In the genomic region with DNA sequence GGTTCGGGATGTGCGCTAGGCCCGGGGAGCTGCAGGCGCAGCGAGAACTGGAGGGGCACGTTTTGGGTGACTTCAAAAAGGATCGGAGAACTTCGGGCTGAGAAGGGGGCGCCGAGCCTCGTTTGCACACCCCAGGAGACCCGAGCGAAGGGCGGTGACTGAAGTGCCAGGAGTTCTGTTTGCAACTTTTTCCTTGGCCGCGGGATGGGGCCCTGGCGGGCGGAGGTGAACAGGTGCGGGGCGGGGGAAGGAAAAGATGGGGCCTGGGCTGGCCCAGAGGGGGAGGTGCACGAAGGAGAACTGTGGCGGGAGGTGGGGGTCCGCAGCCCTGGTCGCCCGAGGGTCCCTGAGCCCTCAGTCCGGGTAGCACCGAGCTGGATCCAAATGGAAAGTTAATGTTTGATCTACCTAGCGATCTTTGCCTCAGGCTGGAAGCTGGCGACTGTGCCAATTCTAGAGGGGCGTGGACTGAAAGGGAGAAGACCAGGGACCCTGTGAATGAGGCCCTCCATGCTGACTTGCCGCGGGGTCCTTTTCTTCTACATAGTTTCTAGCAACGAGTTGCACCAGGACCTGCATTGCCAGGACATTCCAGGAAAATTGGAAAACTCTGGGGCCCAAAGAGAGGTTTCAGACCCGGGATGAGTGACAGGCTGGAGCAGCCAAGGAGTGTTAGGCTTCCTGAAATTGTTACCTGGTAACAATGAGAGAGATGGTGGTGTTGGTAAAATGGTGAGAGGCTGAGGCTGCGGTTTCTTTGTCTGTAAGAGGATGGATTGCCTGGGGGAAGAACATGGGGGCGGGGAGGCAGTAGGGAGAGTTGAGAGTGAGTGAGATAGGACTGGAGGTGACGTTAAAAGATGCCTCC, we compare ENCODE assay signal across 9 mouse cellular contexts. TPM values are rescaled to one million over a fixed set of nuclear protein-coding genes. Genes with fewer than 3 reads are reported as not detected.
DNase-seq lines count a peak whose midpoint lies in the region; ATAC-seq and TF ChIP-seq lines count a peak whose summit lies in the region.
"Had no signal": no experiment of that assay in that cellular context is flagged by ENCODE, and none has a peak within 500 bp of the region (broad histone marks: within the 10 kb centered on the region; RNA-seq: fewer than 3 reads in every experiment).

No protein-coding gene starts in this region.

- TF ChIP-seq CTCF in heart, adult 2 months (IDR thresholded peaks at IDR 0.05) = no peak
- no peak for TF ChIP-seq CTCF in left cerebral cortex, adult 2 months (IDR thresholded peaks at IDR 0.05)

- peak overlapping the region; percentile 76 for H3K9ac ChIP-seq in heart, adult 2 months (ENCODE audit: low read depth, low read length)
- H3K9ac ChIP-seq in embryonic facial prominence, embryonic 15.5 days = peak overlapping the region; percentile 31; the same call in 1 of the 2 replicates
- H3K9ac ChIP-seq in intestine, embryonic 15.5 days = peak overlapping the region; percentile 58
- H3K9ac ChIP-seq in liver, embryonic 16.5 days (ENCODE audit: low read depth, low read length) = peak overlapping the region; percentile 47; the same call in 1 of the 2 replicates

- peak overlapping the region; percentile 74 for H3K4me3 ChIP-seq in heart, adult 2 months
- peak overlapping the region; percentile 54 for H3K4me3 ChIP-seq in embryonic facial prominence, embryonic 15.5 days (replicated peaks)
- H3K4me3 ChIP-seq in intestine, embryonic 15.5 days (replicated peaks) = peak overlapping the region; percentile 54
- peak overlapping the region; percentile 60 for H3K4me3 ChIP-seq in liver, embryonic 16.5 days (ENCODE audit: low read depth, low read length)
- H3K4me3 ChIP-seq in left cerebral cortex, adult 2 months = no peak overlapping the region; the same call in 1 of the 2 replicates

- no peak for DNase-seq in heart, adult 2 months
- no peak for DNase-seq in heart, postnatal 14 days
- DNase-seq in left cerebral cortex, adult 2 months (ENCODE audit: extremely low spot score in 1 of 2, low spot score in 2 of 2) = no peak
- no peak for DNase-seq in left cerebral cortex, adult 11 months (ENCODE audit: low spot score)
- DNase-seq in ovary, postnatal 10 days (ENCODE audit: low spot score) = no peak

- no peaks in the 10 kb centered on the region for H3K27me3 ChIP-seq in heart, adult 2 months (ENCODE audit: control insufficient read depth, insufficient read depth, low read length)
- H3K27me3 ChIP-seq in embryonic facial prominence, embryonic 15.5 days = peaks cover 50% of the 10 kb centered on the region
- H3K27me3 ChIP-seq in intestine, embryonic 15.5 days (replicated peaks) = peaks cover 12% of the 10 kb centered on the region
- peaks cover 54% of the 10 kb centered on the region for H3K27me3 ChIP-seq in liver, embryonic 16.5 days (ENCODE audit: control insufficient read depth, insufficient read depth, low read depth, low read length)

- TF ChIP-seq EP300 in heart, adult 2 months (IDR thresholded peaks at IDR 0.05; ENCODE audit: insufficient read depth, low read depth, low read length) = no peak

- WGBS in heart, adult 2 months = 5% methylated on average over 37 of the region's 37 CpGs
- 1% methylated on average over 37 of the region's 37 CpGs for WGBS in embryonic facial prominence, embryonic 15.5 days
- 3% methylated on average over 37 of the region's 37 CpGs for whole genome bisulfite sequencing in intestine, embryonic 15.5 days
- WGBS in liver, embryonic 16.5 days (ENCODE audit: insufficient replicate concordance) = under 1% methylated on average over 37 of the region's 37 CpGs

- H3K27ac ChIP-seq in heart, adult 2 months = peak overlapping the region; percentile 88
- H3K27ac ChIP-seq in embryonic facial prominence, embryonic 15.5 days (replicated peaks) = peak overlapping the region; percentile 67
- peak overlapping the region; percentile 27 for H3K27ac ChIP-seq in intestine, embryonic 15.5 days
- H3K27ac ChIP-seq in liver, embryonic 16.5 days (ENCODE audit: low read length) = peak overlapping the region; percentile 12; the same call in 1 of the 2 replicates
- no peak overlapping the region for H3K27ac ChIP-seq in left cerebral cortex, adult 2 months

- no peak for TF ChIP-seq POLR2A in heart, adult 2 months (IDR thresholded peaks at IDR 0.05; ENCODE audit: insufficient read depth, low read depth, low read length)

- H3K4me2 ChIP-seq in embryonic facial prominence, embryonic 15.5 days (replicated peaks) = peak overlapping the region; percentile 92
- peak overlapping the region; percentile 99 for H3K4me2 ChIP-seq in intestine, embryonic 15.5 days (replicated peaks)
- H3K4me2 ChIP-seq in liver, embryonic 16.5 days (ENCODE audit: low read depth, low read length) = peak overlapping the region; percentile 52

- H3K36me3 ChIP-seq in heart, adult 2 months (ENCODE audit: control insufficient read depth, insufficient read depth, low read length) = no peaks in the 10 kb centered on the region
- H3K36me3 ChIP-seq in embryonic facial prominence, embryonic 15.5 days = peaks cover 15% of the 10 kb centered on the region
- H3K36me3 ChIP-seq in intestine, embryonic 15.5 days = 0 out of 2 replicates have a peak, but pooled peaks cover under 1% of the 10 kb centered on the region
- H3K36me3 ChIP-seq in liver, embryonic 16.5 days (ENCODE audit: control insufficient read depth, insufficient read depth) = no peaks in the 10 kb centered on the region

- peaks cover 10% of the 10 kb centered on the region for H3K4me1 ChIP-seq in heart, adult 2 months (ENCODE audit: control insufficient read depth, insufficient read depth, low read length)
- peaks cover 45% of the 10 kb centered on the region for H3K4me1 ChIP-seq in embryonic facial prominence, embryonic 15.5 days
- peaks cover 44% of the 10 kb centered on the region for H3K4me1 ChIP-seq in intestine, embryonic 15.5 days (replicated peaks)
- no peaks in the 10 kb centered on the region; the same call in 1 of the 2 replicates for H3K4me1 ChIP-seq in liver, embryonic 16.5 days (ENCODE audit: control insufficient read depth, low read depth, low read length)

- 0 out of 2 replicates have a peak, but pooled peaks have one; percentile 17 for ATAC-seq in embryonic facial prominence, embryonic 15.5 days (ENCODE audit: insufficient number of reproducible peaks, low FRiP score, low TSS enrichment, low read depth)
- ATAC-seq in intestine, embryonic 15.5 days = peak; percentile 30; the same call in 1 of the 2 replicates
- peak; percentile 51; the same call in 1 of the 2 replicates for ATAC-seq in liver, embryonic 16.5 days (ENCODE audit: low read depth)

- no peaks in the 10 kb centered on the region for H3K9me3 ChIP-seq in embryonic facial prominence, embryonic 15.5 days (replicated peaks)
- no peaks in the 10 kb centered on the region for H3K9me3 ChIP-seq in intestine, embryonic 15.5 days
- H3K9me3 ChIP-seq in liver, embryonic 16.5 days (replicated peaks; ENCODE audit: control insufficient read depth, low read length) = no peaks in the 10 kb centered on the region

- no peaks in the 10 kb centered on the region for H3K79me2 ChIP-seq in heart, adult 2 months (replicated peaks; ENCODE audit: control insufficient read depth, insufficient read depth, low read length)

- intact Hi-C loops in heart, adult 2 months (cut with DNase I) = no loop called here
- intact Hi-C loops in heart, postnatal 14 days (cut with DNase I) = loop anchor here (10.0 kb wide), 1 partner anchor 376 kb away; the partner anchor contains the start of gene Lactbl1
- intact Hi-C loops in left cerebral cortex, adult 2 months (cut with DNase I) = no loop called here

RNA-seq across cellular contexts. Expression of gene Tcea3, which starts 1.2 kb away (rescaled TPM):
- 100 to 1,000 TPM; 112 to 138 TPM for total RNA-seq in heart, adult 2 months (2021)
- 46.9 and 48.7 TPM in 2 replicates for polyA plus RNA-seq in heart, adult 2 months (2012; rRNA removed)
- total RNA-seq in heart, postnatal 14 days (2021) = 10 to 100 TPM; 77.1 to 77.6 TPM
- 19.2 and 20.7 TPM in 2 replicates for polyA plus RNA-seq in embryonic facial prominence, embryonic 15.5 days (2015; fragmentation: Nextera tagmentation; extraction: Ambion mirVana)
- 18.3 and 19.0 TPM in 2 replicates for polyA plus RNA-seq in intestine, embryonic 15.5 days (2015; fragmentation: Nextera tagmentation; extraction: Ambion mirVana)
- 25.3 and 29.8 TPM in 2 replicates for polyA plus RNA-seq in liver, embryonic 16.5 days (2015; fragmentation: Nextera tagmentation; extraction: Ambion mirVana)
- under 1 TPM; 0.68 to 0.93 TPM for total RNA-seq in left cerebral cortex, adult 2 months (2021)
- total RNA-seq: hematopoietic stem cell, adult 5-6 weeks had no signal

RNA-seq across cellular contexts. Expression of gene Zfp46, which starts 35.8 kb away (rescaled TPM):
- 10 to 100 TPM; 33.7 to 39.6 TPM for total RNA-seq in heart, adult 2 months (2021)
- polyA plus RNA-seq in heart, adult 2 months (2012; rRNA removed) = 32.1 and 49.6 TPM in 2 replicates
- 10 to 100 TPM; 56.1 to 64.2 TPM for total RNA-seq in heart, postnatal 14 days (2021)
- polyA plus RNA-seq in embryonic facial prominence, embryonic 15.5 days (2015; fragmentation: Nextera tagmentation; extraction: Ambion mirVana) = 25.0 and 25.5 TPM in 2 replicates
- 16.0 and 16.8 TPM in 2 replicates for polyA plus RNA-seq in intestine, embryonic 15.5 days (2015; fragmentation: Nextera tagmentation; extraction: Ambion mirVana)
- polyA plus RNA-seq in liver, embryonic 16.5 days (2015; fragmentation: Nextera tagmentation; extraction: Ambion mirVana) = 2.8 and 3.5 TPM in 2 replicates
- total RNA-seq in left cerebral cortex, adult 2 months (2021) = 10 to 100 TPM; 53.5 to 54.9 TPM

RNA-seq across cellular contexts. Expression of gene Asap3, which starts 42.5 kb away (rescaled TPM):
- total RNA-seq in heart, adult 2 months (2021) = 10 to 100 TPM in 1 of 2 experiments, 1 to 10 TPM in 1; 7.8 to 10.2 TPM
- polyA plus RNA-seq in heart, adult 2 months (2012; rRNA removed) = 8.6 and 9.4 TPM in 2 replicates
- total RNA-seq in heart, postnatal 14 days (2021) = 10 to 100 TPM; 11.6 to 12.8 TPM
- polyA plus RNA-seq in embryonic facial prominence, embryonic 15.5 days (2015; fragmentation: Nextera tagmentation; extraction: Ambion mirVana) = 13.3 and 14.1 TPM in 2 replicates
- polyA plus RNA-seq in intestine, embryonic 15.5 days (2015; fragmentation: Nextera tagmentation; extraction: Ambion mirVana) = 4.6 and 5.4 TPM in 2 replicates
- 2.2 and 3.0 TPM in 2 replicates for polyA plus RNA-seq in liver, embryonic 16.5 days (2015; fragmentation: Nextera tagmentation; extraction: Ambion mirVana)
- total RNA-seq in left cerebral cortex, adult 2 months (2021) = 1 to 10 TPM; 2.2 to 2.4 TPM
